Mouse (Mus musculus) CH12.LX (cell line): Measurements from ENCODE around the gene Prss35. TPM values are rescaled to one million over a fixed set of nuclear protein-coding genes. Genes with fewer than 3 reads are reported as not detected.

ENCODE experiments used
- DNase-seq: peaks from one replicate; pipeline ENCODE4 v3.0.0-alpha.2; 2013; ENCODE audit errors: extremely low read depth
- H3K27ac ChIP-seq: 2 replicates; pipeline ENCODE4 v1.5.1; 2012; ENCODE audit warnings: low read depth, mild to moderate bottlenecking, control low read depth, moderate library complexity; ENCODE audit not compliant: insufficient read depth
- H3K27me3 ChIP-seq: replicated peaks from 2 replicates; pipeline ENCODE3; 2012; ENCODE audit warnings: inconsistent platforms
- H3K36me3 ChIP-seq, 2 experiments: replicated peaks in 1 of 2; 2 replicates each; pipeline versions ENCODE3 to v1.6.1; 2012; ENCODE audit warnings: inconsistent platforms in 1 of 2, low read length in 1 of 2, mild to moderate bottlenecking in 1 of 2, mixed read lengths in 1 of 2, moderate library complexity in 1 of 2; ENCODE audit not compliant: control insufficient read depth in 1 of 2, insufficient read depth in 1 of 2
- H3K4me1 ChIP-seq, 2 experiments: 2 replicates each; pipeline ENCODE4 v1.6.1; 2012; ENCODE audit warnings: inconsistent platforms in 1 of 2, moderate library complexity in 1 of 2; ENCODE audit not compliant: insufficient read depth in 2 of 2, control insufficient read depth in 1 of 2
- H3K4me2 ChIP-seq: 2 replicates; pipeline ENCODE4 v1.6.1; 2012; ENCODE audit warnings: low read depth, mild to moderate bottlenecking, control low read depth; ENCODE audit not compliant: poor library complexity, insufficient read depth, severe bottlenecking
- H3K4me3 ChIP-seq, 3 experiments: fragments of 150-350 bp in 1 of 3; sonication (generic) in 1 of 3; replicated peaks in 1 of 3; 2 replicates each; pipeline versions ENCODE3 to v1.5.1; 2011 to 2012; ENCODE audit warnings: low read depth in 2 of 3, low read length in 2 of 3, mild to moderate bottlenecking in 2 of 3, moderate library complexity in 2 of 3, control low read depth in 1 of 3, improper control_type of control experiment in 1 of 3, inconsistent platforms in 1 of 3, mixed read lengths in 1 of 3; ENCODE audit not compliant: poor library complexity in 1 of 3
- H3K79me2 ChIP-seq: replicated peaks from 2 replicates; pipeline ENCODE4 v1.6.1; 2012; ENCODE audit warnings: mild to moderate bottlenecking, moderate library complexity; ENCODE audit not compliant: control insufficient read depth, poor library complexity, insufficient read depth, severe bottlenecking; ENCODE audit errors: extremely low read depth
- H3K9ac ChIP-seq: 2 replicates; pipeline ENCODE4 v1.6.1; 2012; ENCODE audit warnings: low read depth, mild to moderate bottlenecking, control low read depth, moderate library complexity; ENCODE audit not compliant: insufficient read depth
- H3K9me3 ChIP-seq: replicated peaks from 2 replicates; pipeline ENCODE3; 2012; ENCODE audit warnings: low read length, inconsistent platforms, mixed read lengths
- BHLHE40 ChIP-seq: IDR thresholded peaks from 2 replicates; pipeline ENCODE4 v1.6.1; 2011; ENCODE audit warnings: mild to moderate bottlenecking, low read depth, low read length, improper control_type of control experiment
- CTCF ChIP-seq, 2 experiments: IDR thresholded peaks in 1 of 2; conservative IDR thresholded peaks in 1 of 2; 2 replicates each; pipeline ENCODE4 v1.5.1; 2011 to 2012; ENCODE audit warnings: low read depth in 2 of 2, low read length in 2 of 2, improper control_type of control experiment in 1 of 2, inconsistent platforms in 1 of 2, mild to moderate bottlenecking in 1 of 2, moderate library complexity in 1 of 2
- E2F4 ChIP-seq: IDR thresholded peaks from 2 replicates; pipeline ENCODE4 v1.6.1; 2011; ENCODE audit warnings: low read depth, low read length, improper control_type of control experiment; ENCODE audit not compliant: insufficient replicate concordance
- ELF1 ChIP-seq: IDR thresholded peaks from 2 replicates; pipeline ENCODE4 v1.6.1; 2014; ENCODE audit warnings: low read depth, mild to moderate bottlenecking, inconsistent platforms, low read length, improper control_type of control experiment
- EP300 ChIP-seq: IDR thresholded peaks from 2 replicates; pipeline ENCODE4 v1.6.1; 2011; ENCODE audit warnings: low read length, improper control_type of control experiment
- ETS1 ChIP-seq: conservative IDR thresholded peaks from 2 replicates; pipeline ENCODE4 v1.6.1; 2012; ENCODE audit warnings: low read depth, mild to moderate bottlenecking, inconsistent platforms, low read length, improper control_type of control experiment, moderate library complexity
- GABPA ChIP-seq: IDR thresholded peaks from 2 replicates; pipeline ENCODE4 v1.6.1; 2012; ENCODE audit warnings: low read depth, low read length, improper control_type of control experiment, inconsistent platforms; ENCODE audit not compliant: insufficient replicate concordance
- IRF4 ChIP-seq: IDR thresholded peaks from 2 replicates; pipeline ENCODE4 v1.6.1; 2014; ENCODE audit warnings: low read depth, mild to moderate bottlenecking, inconsistent platforms, low read length, improper control_type of control experiment
- JUND ChIP-seq: conservative IDR thresholded peaks from 2 replicates; pipeline ENCODE4 v1.6.1; 2011; ENCODE audit warnings: low read depth, low read length, improper control_type of control experiment
- KAT2A ChIP-seq: IDR thresholded peaks from 2 replicates; pipeline ENCODE4 v1.6.1; 2012; ENCODE audit warnings: low read length, improper control_type of control experiment, inconsistent platforms; ENCODE audit not compliant: insufficient replicate concordance
- MAFK ChIP-seq: IDR thresholded peaks from 2 replicates; pipeline ENCODE4 v1.6.1; 2011; ENCODE audit warnings: low read length, improper control_type of control experiment; ENCODE audit not compliant: insufficient replicate concordance
- MYC ChIP-seq: IDR thresholded peaks from 2 replicates; pipeline ENCODE4 v1.6.1; 2011; ENCODE audit warnings: low read depth, mild to moderate bottlenecking, improper control_type of control experiment, low read length
- PAX5 ChIP-seq: IDR thresholded peaks from 2 replicates; pipeline ENCODE4 v1.6.1; 2012; ENCODE audit warnings: low read length, inconsistent platforms, mixed read lengths
- POLR2A ChIP-seq: IDR thresholded peaks from 2 replicates; pipeline ENCODE4 v1.6.1; 2011; ENCODE audit warnings: low read depth, mild to moderate bottlenecking, improper control_type of control experiment, low read length
- SIN3A ChIP-seq: IDR thresholded peaks from 2 replicates; pipeline ENCODE4 v1.6.1; 2012; ENCODE audit warnings: low read length, improper control_type of control experiment, inconsistent platforms
- TCF12 ChIP-seq: IDR thresholded peaks from 2 replicates; pipeline ENCODE4 v1.6.1; 2014; ENCODE audit warnings: low read depth, mild to moderate bottlenecking, inconsistent platforms, low read length, improper control_type of control experiment
- UBTF ChIP-seq: IDR thresholded peaks from 2 replicates; pipeline ENCODE4 v1.6.1; 2012; ENCODE audit warnings: low read depth, mild to moderate bottlenecking, inconsistent platforms, low read length, improper control_type of control experiment, moderate library complexity
- ZC3H11A ChIP-seq: IDR thresholded peaks from 2 replicates; pipeline ENCODE4 v1.6.1; 2012; ENCODE audit warnings: low read depth, mild to moderate bottlenecking, inconsistent platforms, low read length, improper control_type of control experiment
- dilution Hi-C: fragments of 300-500 bp; cut with MboI; formaldehyde crosslinking; loops from 2 replicates; pipeline ENCODE4 v1.14.3; 2020; ENCODE audit warnings: low sequenced_read_pairs; ENCODE audit not compliant: extremely low pct_unique_long_range_greater_than_20kb, extremely low pct_ligation_motif_present
- in situ Hi-C: fragments of 300-500 bp; cut with MboI; formaldehyde crosslinking; loops from 3 replicates; pipeline ENCODE4 v1.14.3; 2019; ENCODE audit warnings: low sequenced_read_pairs, low pct_ligation_motif_present, low pct_unique_long_range_greater_than_20kb, mixed read lengths
- polyA plus RNA-seq: library from polyadenylated mRNA; unstranded; fragments of >175 nt; gene quantifications from 2 replicates; pipeline ENCODE4 v1.2.1, GENCODE M21; 2012; ENCODE audit warnings: low read depth; ENCODE audit not compliant: insufficient read length
- total RNA-seq, 2 experiments: library from RNA; depleted of rRNA; stranded (reverse); fragments of 300-350 nt in 1 of 2; fragments of >200 nt in 1 of 2; gene quantifications; 2 replicates each; pipeline ENCODE4 v1.2.3; 2012 to 2014

Gene Prss35
- total and polyA plus RNA-seq, 3 experiments, result not detected

DNA sequence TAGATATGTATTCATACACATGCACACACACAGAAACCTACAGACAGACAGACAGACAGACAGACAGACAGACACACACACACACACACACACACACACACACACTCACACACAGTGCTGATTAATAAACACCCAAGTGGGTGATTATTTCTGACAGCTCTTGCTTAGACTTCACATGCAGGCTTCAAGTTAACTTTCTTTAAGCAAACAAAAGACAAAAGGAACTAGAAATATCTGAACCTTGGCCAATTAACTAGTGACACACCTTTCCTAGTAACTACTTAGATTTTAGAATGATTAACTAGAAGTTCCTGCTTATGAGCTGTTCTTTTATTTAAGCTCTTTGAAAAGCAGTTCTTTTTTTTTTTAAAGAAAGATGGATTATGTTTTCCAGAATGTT is 9.1 kb upstream of the Prss35 start:
- Histone ChIP-seq H3K27ac (no peak overlapping the region), H3K79me2 (no peaks in the 10 kb centered on the region), H3K9me3 (no peaks in the 10 kb centered on the region), H3K9ac (no peak overlapping the region), H3K4me1 (no peaks in the 10 kb centered on the region), H3K27me3 (no peaks in the 10 kb centered on the region), H3K4me2 (no peak overlapping the region), H3K4me3 (no peak overlapping the region), H3K36me3 (no peaks in the 10 kb centered on the region)
- no peak for TF ChIP-seq EP300
- in situ Hi-C loops (loop anchor here (25.0 kb wide), 1 partner anchor 272 kb away; the partner anchor contains the start of genes Dop1a and Ube2cbp), dilution Hi-C loops (no loop called here)
- DNase-seq, result no peak

DNA sequence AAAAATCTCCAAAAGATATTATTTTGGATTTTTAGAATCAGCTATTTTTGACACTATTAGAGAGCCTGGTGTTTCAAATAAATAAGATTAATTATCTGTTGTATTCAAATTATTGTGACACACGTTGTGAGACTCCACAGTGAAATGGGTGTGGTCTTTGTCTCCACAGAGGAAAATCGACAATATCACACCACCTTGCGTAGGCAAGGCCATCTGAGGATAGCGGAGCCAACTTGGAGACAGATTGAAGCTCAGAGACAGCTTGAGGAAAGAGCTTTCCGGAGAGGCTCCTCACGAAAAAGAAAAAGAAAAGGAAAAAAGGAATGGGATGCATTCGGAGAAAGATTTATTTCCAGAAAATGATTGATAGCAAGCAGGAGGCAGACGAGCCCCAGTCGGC is 8.7 kb upstream of the Prss35 start:
- DNase-seq, result no peak
- H3K4me1 ChIP-seq, result no peaks in the 10 kb centered on the region
- no peak overlapping the region for H3K27ac ChIP-seq
- no peaks in the 10 kb centered on the region for H3K9me3 ChIP-seq
- no peak overlapping the region for H3K4me3 ChIP-seq
- TF ChIP-seq MYC (no peak), BHLHE40 (no peak), MAFK (no peak), IRF4 (no peak), TCF12 (no peak), ETS1 (no peak), ELF1 (no peak), PAX5 (no peak), GABPA (no peak), SIN3A (no peak), UBTF (no peak), POLR2A (no peak), E2F4 (no peak), ZC3H11A (no peak), EP300 (no peak), CTCF (conservative IDR thresholded peaks at IDR 0.05 in 1 of 2, IDR thresholded peaks at IDR 0.05 in 1 of 2; ENCODE audit: low read depth in 2 of 2, low read length in 2 of 2) (no peak), JUND (no peak), KAT2A (no peak)
- H3K79me2 ChIP-seq, result no peaks in the 10 kb centered on the region
- dilution Hi-C loops (no loop called here), in situ Hi-C loops (loop anchor here (25.0 kb wide), 1 partner anchor 272 kb away; the partner anchor contains the start of genes Dop1a and Ube2cbp)
- H3K36me3 ChIP-seq, result no peaks in the 10 kb centered on the region
- H3K27me3 ChIP-seq, result no peaks in the 10 kb centered on the region
- no peak overlapping the region for H3K9ac ChIP-seq
- H3K4me2 ChIP-seq, result no peak overlapping the region
